In genomic region chr6:52158276-52159051, GRCm38 (mm10) we compare ENCODE assay signal across 8 mouse cellular contexts. TPM values are rescaled to one million over a fixed set of nuclear protein-coding genes. Genes with fewer than 3 reads are reported as not detected.
DNase-seq lines count a peak whose midpoint lies in the region; ATAC-seq and TF ChIP-seq lines count a peak whose summit lies in the region.

TSS of gene Hoxa1 (minus strand) at chr6:52158317.

- DNase-seq in left cerebral cortex, adult 2 months (ENCODE audit: extremely low spot score in 1 of 2, low spot score in 2 of 2), result no peak
- no peak for DNase-seq in left cerebral cortex, postnatal 14 days (ENCODE audit: low spot score in 2 of 2)
- DNase-seq in heart, postnatal 0 days (ENCODE audit: low spot score), result peak; percentile 54
- peak; percentile 92 to 93 for DNase-seq in kidney, postnatal 36 days
- DNase-seq in right cerebral cortex, adult 2 months (ENCODE audit: low spot score in 2 of 2), result no peak

- H3K9ac ChIP-seq in embryonic facial prominence, embryonic 15.5 days, result peak within 1 kb of the TSS; percentile 26; the same call in 1 of the 2 replicates
- H3K9ac ChIP-seq in heart, postnatal 0 days (replicated peaks; ENCODE audit: low read depth, low read length), result peak within 1 kb of the TSS; percentile 43
- H3K9ac ChIP-seq in stomach, embryonic 14.5 days (replicated peaks; ENCODE audit: low read depth, low read length), result peak within 1 kb of the TSS; percentile 77

- H3K27ac ChIP-seq in left cerebral cortex, adult 2 months, result no peak within 1 kb of the TSS
- no peak within 1 kb of the TSS for H3K27ac ChIP-seq in embryonic facial prominence, embryonic 15.5 days (replicated peaks)
- peak within 1 kb of the TSS; percentile 69 for H3K27ac ChIP-seq in heart, postnatal 0 days (ENCODE audit: low read depth)
- peak within 1 kb of the TSS; percentile 93 for H3K27ac ChIP-seq in stomach, embryonic 14.5 days (ENCODE audit: low read length)

- no peak for TF ChIP-seq CTCF in left cerebral cortex, adult 2 months (IDR thresholded peaks at IDR 0.05)
- TF ChIP-seq CTCF in heart, postnatal 0 days (IDR thresholded peaks at IDR 0.05; ENCODE audit: low read depth), result no peak

- ATAC-seq in embryonic facial prominence, embryonic 15.5 days (ENCODE audit: insufficient number of reproducible peaks, low FRiP score, low TSS enrichment, low read depth), result peak; percentile 55
- peak; percentile 75 for ATAC-seq in heart, postnatal 0 days (ENCODE audit: insufficient read depth, low read depth)
- peak; percentile 93 for ATAC-seq in megakaryocyte-erythroid progenitor cell, adult 5-6 weeks (replicated peaks; ENCODE audit: low FRiP score, low TSS enrichment, poor library complexity, severe bottlenecking)
- ATAC-seq in stomach, embryonic 14.5 days (ENCODE audit: insufficient number of reproducible peaks, insufficient read depth, low FRiP score, low read depth), result peak; percentile 86

- H3K36me3 ChIP-seq in embryonic facial prominence, embryonic 15.5 days, result no peaks in the 10 kb centered on the region
- no peaks in the 10 kb centered on the region for H3K36me3 ChIP-seq in heart, postnatal 0 days (replicated peaks; ENCODE audit: control insufficient read depth, insufficient read depth, low read length)
- no peaks in the 10 kb centered on the region for H3K36me3 ChIP-seq in stomach, embryonic 14.5 days (ENCODE audit: control insufficient read depth, insufficient read depth, low read length)

- intact Hi-C loops in left cerebral cortex, adult 2 months (cut with DNase I), result loop anchor here (5.0 kb wide), 1 partner anchor 146 kb away; the partner anchor contains the start of gene Skap2
- intact Hi-C loops in left cerebral cortex, postnatal 14 days (cut with DNase I), result no loop called here

- H3K4me1 ChIP-seq in embryonic facial prominence, embryonic 15.5 days, result peaks cover 14% of the 10 kb centered on the region
- H3K4me1 ChIP-seq in heart, postnatal 0 days (ENCODE audit: control insufficient read depth, insufficient read depth), result no peaks in the 10 kb centered on the region; the same call in 1 of the 2 replicates
- peaks cover 12% of the 10 kb centered on the region for H3K4me1 ChIP-seq in stomach, embryonic 14.5 days (ENCODE audit: control insufficient read depth, insufficient read depth, low read length)

- H3K4me2 ChIP-seq in embryonic facial prominence, embryonic 15.5 days (replicated peaks), result peak within 1 kb of the TSS; percentile 98
- peak within 1 kb of the TSS; percentile 91 for H3K4me2 ChIP-seq in heart, postnatal 0 days (ENCODE audit: low read depth, low read length)
- peak within 1 kb of the TSS; percentile 61 for H3K4me2 ChIP-seq in stomach, embryonic 14.5 days (replicated peaks; ENCODE audit: low read depth, low read length)

- peak within 1 kb of the TSS; percentile 28; the same call in 1 of the 2 replicates for H3K4me3 ChIP-seq in left cerebral cortex, adult 2 months
- H3K4me3 ChIP-seq in embryonic facial prominence, embryonic 15.5 days (replicated peaks), result peak within 1 kb of the TSS; percentile 57
- H3K4me3 ChIP-seq in heart, postnatal 0 days (ENCODE audit: low read depth, low read length), result peak within 1 kb of the TSS; percentile 65
- H3K4me3 ChIP-seq in stomach, embryonic 14.5 days (ENCODE audit: low read depth, low read length), result peak within 1 kb of the TSS; percentile 78

- WGBS in embryonic facial prominence, embryonic 15.5 days, result under 1% methylated on average over 55 of the region's 55 CpGs
- WGBS in heart, postnatal 0 days, result under 1% methylated on average over 48 of the region's 55 CpGs
- under 1% methylated on average over 55 of the region's 55 CpGs for WGBS in stomach, embryonic 14.5 days

- H3K27me3 ChIP-seq in embryonic facial prominence, embryonic 15.5 days, result peaks cover 96% of the 10 kb centered on the region
- H3K27me3 ChIP-seq in heart, postnatal 0 days (ENCODE audit: control insufficient read depth, insufficient read depth, low read length), result peaks cover 100% of the 10 kb centered on the region
- H3K27me3 ChIP-seq in stomach, embryonic 14.5 days (ENCODE audit: control insufficient read depth, insufficient read depth, low read length), result 0 out of 2 replicates have a peak, but pooled peaks cover 3% of the 10 kb centered on the region

- H3K9me3 ChIP-seq in embryonic facial prominence, embryonic 15.5 days (replicated peaks), result no peaks in the 10 kb centered on the region
- no peaks in the 10 kb centered on the region for H3K9me3 ChIP-seq in heart, postnatal 0 days (replicated peaks; ENCODE audit: control insufficient read depth, low read length)
- no peaks in the 10 kb centered on the region for H3K9me3 ChIP-seq in stomach, embryonic 14.5 days (ENCODE audit: control insufficient read depth, low read depth, low read length)

- no peak for TF ChIP-seq EP300 in heart, postnatal 0 days (IDR thresholded peaks at IDR 0.05; ENCODE audit: low read depth)

RNA-seq across cellular contexts. Expression of gene Hoxa1, which starts in this region (rescaled TPM):
- not detected for total RNA-seq in left cerebral cortex, adult 2 months (2021)
- not detected for total RNA-seq in left cerebral cortex, postnatal 14 days (2021)
- 0.39 and 0.52 TPM in 2 replicates for polyA plus RNA-seq in embryonic facial prominence, embryonic 15.5 days (2015; fragmentation: Nextera tagmentation; extraction: Ambion mirVana)
- total RNA-seq in heart, postnatal 0 days (2014; rRNA removed; ENCODE audit: low replicate concordance), result 0.23 TPM in 1 of 2 replicates, not detected in the other
- polyA plus RNA-seq in heart, postnatal 0 days (2015; fragmentation: Nextera tagmentation; extraction: Ambion mirVana), result 0.08 and 0.15 TPM in 2 replicates
- not detected in 2 replicates for total RNA-seq in megakaryocyte-erythroid progenitor cell, adult 5-6 weeks (2014; fragmentation: Nextera tagmentation)
- 0.34 TPM in 1 of 2 replicates, not detected in the other for total RNA-seq in megakaryocyte-erythroid progenitor cell, adult 5-6 weeks (2017)
- polyA plus RNA-seq in stomach, embryonic 14.5 days (2014; fragmentation: Nextera tagmentation; extraction: Ambion mirVana), result 2.1 and 3.0 TPM in 2 replicates

Comparison
In these comparisons a context has a peak if more than half of its experiments do, and no peak if none do; other contexts are left out.
1. Peak in ATAC-seq, H3K4me3 ChIP-seq, H3K9ac ChIP-seq and H3K4me2 ChIP-seq in embryonic facial prominence, embryonic 15.5 days; RNA of the gene not detected or under 1 TPM.
2. Peak in DNase-seq, ATAC-seq, H3K4me3 ChIP-seq, H3K27ac ChIP-seq, H3K9ac ChIP-seq and H3K4me2 ChIP-seq in heart, postnatal 0 days; RNA of the gene not detected or under 1 TPM.
3. Peak in ATAC-seq in megakaryocyte-erythroid progenitor cell, adult 5-6 weeks; RNA of the gene not detected or under 1 TPM.
4. DNase-seq: peak in kidney, postnatal 36 days (2 of 2); none in left cerebral cortex, adult 2 months (0 of 2), left cerebral cortex, postnatal 14 days (0 of 2) and right cerebral cortex, adult 2 months (0 of 2).
5. H3K4me3 ChIP-seq: peak in every context shown above with its lines; median percentile 78 in stomach, embryonic 14.5 days; 65 in heart, postnatal 0 days; 57 in embryonic facial prominence, embryonic 15.5 days; 28 in left cerebral cortex, adult 2 months.
6. H3K9ac ChIP-seq: peak in every context shown above with its lines; median percentile 77 in stomach, embryonic 14.5 days; 43 in heart, postnatal 0 days; 26 in embryonic facial prominence, embryonic 15.5 days.
7. Peak in every context shown above with its lines, with median percentiles within 50 percentile points of each other: ATAC-seq and H3K4me2 ChIP-seq.